Mouse (Mus musculus) hindbrain, embryonic 15.5 days (tissue): Measurements from ENCODE around the gene Spon1. TPM values are rescaled to one million over a fixed set of nuclear protein-coding genes. Genes with fewer than 3 reads are reported as not detected.

Experiments used
- ATAC-seq: fragments of 200-750 bp; cut with Nextera tagmentation; 2 replicates; pipeline ENCODE4 v1.8.0; 2017; ENCODE audit warnings: low read depth, moderate number of reproducible peaks, moderate TSS enrichment; ENCODE audit not compliant: low FRiP score
- H3K27ac ChIP-seq: fragments of 300-500 bp; sonication (generic); replicated peaks from 2 replicates; pipeline ENCODE4 v1.5.1; 2015; ENCODE audit warnings: mild to moderate bottlenecking, inconsistent platforms
- H3K27me3 ChIP-seq: fragments of 300-500 bp; sonication (generic); 2 replicates; pipeline ENCODE4 v1.6.1; 2015; ENCODE audit warnings: control low read depth, inconsistent platforms
- H3K36me3 ChIP-seq: fragments of 300-500 bp; sonication (generic); 2 replicates; pipeline ENCODE4 v1.6.1; 2015; ENCODE audit warnings: control low read depth, inconsistent platforms
- H3K4me1 ChIP-seq: fragments of 300-500 bp; sonication (generic); replicated peaks from 2 replicates; pipeline ENCODE4 v1.6.1; 2015; ENCODE audit warnings: control low read depth, inconsistent platforms
- H3K4me2 ChIP-seq: fragments of 300-500 bp; sonication (generic); 2 replicates; pipeline ENCODE4 v1.6.1; 2015; ENCODE audit warnings: moderate library complexity, mild to moderate bottlenecking, inconsistent platforms
- H3K4me3 ChIP-seq: fragments of 300-500 bp; sonication (generic); 2 replicates; pipeline ENCODE4 v1.5.1; 2015; ENCODE audit warnings: mild to moderate bottlenecking, inconsistent platforms
- H3K9ac ChIP-seq: fragments of 300-500 bp; sonication (generic); 2 replicates; pipeline ENCODE4 v1.6.1; 2015; ENCODE audit warnings: inconsistent platforms
- H3K9me3 ChIP-seq: fragments of 300-500 bp; sonication (generic); 2 replicates; pipeline ENCODE4 v1.6.1; 2016; ENCODE audit warnings: control low read depth, inconsistent platforms
- WGBS: fragments of 180-500 bp; shearing (Covaris S2); methylation state at CpG from one replicate; pipeline ENCODE4 v1.1.7; 2015; 5-methylcytosine and 5-hydroxymethylcytosine counted together
- polyA plus RNA-seq: library from polyadenylated mRNA; unstranded; fragments of >200 nt; fragmentation: Nextera tagmentation; extraction: Ambion mirVana; gene quantifications from 2 replicates; pipeline ENCODE4 v1.2.1, GENCODE M21; 2015

Spon1 gene
- polyA plus RNA-seq, 1 experiment from 2014 or later = 73.6 TPM

DNA sequence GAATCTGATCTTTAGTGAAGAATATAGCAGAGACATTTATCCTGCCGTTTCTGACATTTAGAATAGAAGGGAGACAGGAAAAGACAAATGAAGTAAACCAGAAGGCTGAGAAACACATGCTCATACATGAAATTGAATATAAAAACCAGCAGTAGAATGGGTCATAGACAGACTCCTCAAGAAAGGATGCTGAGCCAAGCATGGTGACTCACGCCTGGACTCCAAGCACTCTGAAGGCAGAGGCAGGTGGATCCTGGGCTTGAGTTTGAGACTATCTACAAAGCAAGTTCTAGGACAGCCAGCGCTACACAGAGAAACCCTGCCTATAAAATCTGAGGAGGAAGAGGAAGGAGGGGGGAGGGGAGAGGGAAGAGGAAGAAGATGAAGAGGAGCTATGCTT lies 324.4 kb downstream of the Spon1 start:
- Histone ChIP-seq H3K36me3 (no peaks in the 10 kb centered on the region), H3K27me3 (no peaks in the 10 kb centered on the region), H3K9me3 (no peaks in the 10 kb centered on the region), H3K27ac (no peak overlapping the region), H3K4me1 (peaks cover 6% of the 10 kb centered on the region; the same call in 1 of the 2 replicates), H3K4me3 (no peak overlapping the region), H3K9ac (no peak overlapping the region), H3K4me2 (no peak overlapping the region)
- WGBS = 80% methylated on average over 3 of the region's 3 CpGs
- no peak for ATAC-seq

DNA sequence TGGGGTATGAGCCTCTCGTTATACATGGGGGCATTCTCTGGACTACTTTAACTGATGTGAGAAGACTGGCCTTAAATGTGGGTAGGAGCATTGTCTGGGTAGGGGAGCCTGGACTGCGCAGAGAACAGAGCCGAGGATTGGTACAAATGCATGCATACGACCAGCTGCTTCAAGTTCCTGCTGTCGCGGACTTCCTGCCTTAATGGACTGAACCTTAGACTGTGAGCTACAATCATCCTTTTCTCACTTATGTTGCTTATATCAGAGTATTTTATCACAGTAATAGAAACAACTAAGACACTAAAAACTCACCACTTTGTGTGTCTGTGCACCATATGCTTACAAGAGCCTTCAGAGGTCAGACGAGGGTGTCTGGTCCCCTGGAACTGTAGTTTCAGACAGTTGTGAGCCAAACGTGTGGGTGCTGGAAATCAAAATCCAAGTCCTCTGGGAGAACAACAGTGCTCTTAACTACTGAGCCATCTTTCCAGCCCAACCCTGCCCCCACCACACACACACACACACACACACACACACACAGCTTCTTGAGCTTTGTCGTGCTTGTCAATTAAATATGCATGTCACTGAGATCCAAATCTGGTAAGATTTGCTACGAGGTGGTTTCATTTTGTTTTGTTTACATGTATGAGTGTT lies 325.2 kb downstream of the Spon1 start:
- H3K9ac ChIP-seq = no peak overlapping the region
- no peak overlapping the region for H3K4me3 ChIP-seq
- peaks cover 6% of the 10 kb centered on the region; the same call in 1 of the 2 replicates for H3K4me1 ChIP-seq
- H3K4me2 ChIP-seq = no peak overlapping the region
- no peak for ATAC-seq
- no peak overlapping the region for H3K27ac ChIP-seq
- H3K36me3 ChIP-seq = no peaks in the 10 kb centered on the region
- H3K27me3 ChIP-seq = no peaks in the 10 kb centered on the region
- no peaks in the 10 kb centered on the region for H3K9me3 ChIP-seq
- WGBS = 73% methylated on average over 10 of the region's 10 CpGs
